Mouse (Mus musculus): ENCODE data around the gene Map4k1.

DNA sequence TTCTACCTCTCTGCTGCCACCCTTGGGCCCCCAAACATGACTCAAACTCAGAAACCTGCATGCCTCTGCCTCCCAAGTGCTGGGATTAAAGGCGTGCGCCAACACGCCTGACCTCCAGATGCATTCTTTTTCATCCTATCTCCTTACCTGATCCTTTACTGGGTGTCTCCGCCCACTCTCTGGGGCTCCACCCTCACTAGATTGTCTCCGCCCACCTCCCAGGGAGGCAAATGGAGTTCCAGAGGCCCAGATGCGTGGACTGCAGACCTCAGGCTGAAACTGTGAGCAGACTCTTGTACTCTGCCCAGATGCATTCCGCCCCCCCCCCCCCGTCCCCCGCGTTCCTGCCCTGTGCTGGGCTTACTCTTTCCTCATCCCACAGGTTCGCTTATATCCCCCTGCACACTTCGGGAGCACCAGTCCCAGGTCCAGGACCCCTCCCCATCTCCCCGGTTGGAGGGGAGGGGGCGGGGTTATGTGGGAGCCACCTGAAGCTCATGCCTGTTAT, 9.0 kb downstream of the Map4k1 start:
- TF ChIP-seq POLR2A (IDR thresholded peaks at IDR 0.05; ENCODE audit: low read depth, low read length) (no peak), CTCF (conservative IDR thresholded peaks at IDR 0.05; ENCODE audit: insufficient read depth, insufficient read length, low read depth, low read length) (no peak)

Data from kidney, adult 2 months (tissue).